Mouse (Mus musculus): Measurements from ENCODE around the gene Pskh1.
A peak's percentile ranks its signal among the peaks of the same experiment; 100 is the strongest.

Gene Pskh1

DNA sequence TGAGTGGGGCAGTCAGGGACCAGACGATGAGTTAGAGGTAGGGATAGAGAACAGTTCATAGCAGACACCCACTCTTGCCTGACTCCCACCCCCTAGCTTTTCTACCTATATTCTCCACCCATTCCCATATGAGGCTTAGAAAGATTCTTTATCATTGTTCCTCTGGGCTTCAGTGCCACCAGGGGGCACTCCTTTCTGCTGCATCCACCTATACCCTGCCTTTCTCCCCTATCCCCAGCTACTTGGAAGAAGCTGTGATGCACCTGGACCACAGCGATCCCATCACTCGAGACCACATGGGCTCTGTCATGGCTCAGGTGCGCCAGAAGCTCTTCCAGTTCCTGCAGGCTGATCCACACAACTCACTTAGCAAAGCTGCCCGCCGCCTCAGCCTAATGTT lies 7.8 kb upstream of the Pskh1 start:
- DNase-seq (ENCODE audit: low spot score in 2 of 2), result peak in 1 of 2 experiments; percentile 20

GRCm38 (mm10) chr8:105893339-105893738 lies 6.9 kb upstream of the Pskh1 start, which contains the start of gene Nrn1l:
Gene Nrn1l (plus strand): TSS chr8:105893567.
- DNase-seq (ENCODE audit: low spot score in 2 of 2), result no peak

DNA sequence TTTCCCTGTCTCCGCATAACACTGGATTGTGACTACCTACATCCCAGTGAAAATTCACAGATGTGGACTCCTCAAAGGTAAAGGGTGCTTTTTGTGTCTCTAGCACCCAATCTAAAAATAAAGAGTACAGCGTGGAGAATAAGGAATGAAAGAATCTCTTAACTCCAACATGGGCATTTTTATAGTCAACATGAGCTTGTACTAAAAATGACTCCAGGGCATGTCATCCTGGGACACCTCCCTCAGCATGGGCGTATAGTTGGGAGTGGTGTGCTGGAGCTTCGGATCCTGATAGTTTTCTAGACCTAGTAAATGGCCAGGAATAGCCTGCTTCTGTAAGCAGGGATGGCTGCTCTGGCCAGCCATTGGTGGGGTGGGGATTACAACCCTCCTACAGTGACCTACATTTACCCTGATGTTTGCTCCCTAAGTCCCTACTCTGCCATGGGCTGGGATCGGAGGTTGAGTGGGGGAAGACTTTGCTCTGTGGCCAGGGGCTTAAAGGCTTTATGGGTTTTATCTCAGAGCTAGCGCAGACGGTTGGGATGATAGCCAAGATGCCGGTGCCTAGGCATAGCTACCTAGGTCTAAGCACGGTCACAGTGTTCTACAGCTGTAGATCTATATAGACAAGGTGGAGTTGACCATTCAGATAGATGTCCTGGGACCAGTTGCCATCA lies 2.3 kb upstream of the Pskh1 start:
- no peak for DNase-seq (ENCODE audit: low spot score in 2 of 2)

GRCm38 (mm10) chr8:105900941-105901616 lies 838 bp downstream of the Pskh1 start:
- peak; percentile 54 to 58 for DNase-seq (ENCODE audit: low spot score in 2 of 2)

GRCm38 (mm10) chr8:105919390-105919789 lies 19.1 kb downstream of the Pskh1 start:
- peak in 1 of 2 experiments; percentile 10 for DNase-seq (ENCODE audit: low spot score in 2 of 2)

- DNase-seq (ENCODE audit: low spot score in 2 of 2), result no peak
Observed at GRCm38 (mm10) chr8:105925123-105925522, 24.9 kb downstream of the Pskh1 start.

GRCm38 (mm10) chr8:105930602-105931001 lies 30.4 kb downstream of the Pskh1 start:
- peak; percentile 79 to 86 for DNase-seq (ENCODE audit: low spot score in 2 of 2)

DNA sequence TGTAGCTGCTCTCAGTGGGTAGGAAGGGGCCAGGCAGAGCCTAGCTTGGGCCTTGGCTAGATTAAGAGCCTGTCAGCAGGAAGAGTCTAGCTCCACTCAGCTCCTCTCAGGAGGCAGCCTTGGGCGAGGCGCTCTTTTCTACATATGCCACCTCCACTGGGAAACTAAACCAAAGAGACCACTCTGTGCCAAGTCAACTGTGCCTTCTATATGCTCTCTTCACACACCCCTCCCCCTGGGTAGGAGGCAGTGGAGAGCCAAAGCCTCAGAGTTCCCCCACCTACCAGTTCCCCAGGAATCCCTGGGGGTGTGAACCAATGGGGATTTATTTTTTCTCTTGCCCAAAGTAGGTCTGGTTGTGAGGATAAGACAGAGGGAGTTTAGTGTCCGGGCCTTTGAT lies 31.0 kb downstream of the Pskh1 start:
- DNase-seq (ENCODE audit: low spot score in 2 of 2), result no peak

DNA sequence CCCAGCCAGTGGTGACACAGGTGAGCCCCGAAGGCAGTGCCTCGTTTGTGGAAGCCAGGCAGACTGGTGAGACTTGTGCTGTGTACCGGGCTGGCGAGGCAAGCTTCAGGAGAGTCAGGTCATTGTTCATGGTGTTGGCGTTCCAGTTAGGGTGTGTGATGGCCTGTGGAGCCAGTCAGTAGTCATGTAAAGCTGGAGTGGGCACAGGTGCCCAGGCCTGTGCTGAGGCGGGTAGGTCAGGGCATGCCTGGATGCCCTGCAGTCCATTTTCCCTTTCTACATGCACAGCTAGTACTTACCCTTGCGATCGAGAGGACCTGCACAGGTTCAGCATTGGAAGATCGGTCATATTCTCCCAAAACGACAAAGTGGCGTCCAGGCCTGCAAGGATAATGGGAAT lies 32.3 kb downstream of the Pskh1 start:
- no peak for DNase-seq (ENCODE audit: low spot score in 2 of 2)

GRCm38 (mm10) chr8:105933762-105934161 lies 33.5 kb downstream of the Pskh1 start, which contains the start of gene Ctrl:
Gene Ctrl (minus strand): TSS chr8:105933862.
- DNase-seq (ENCODE audit: low spot score in 2 of 2), result no peak

GRCm38 (mm10) chr8:105935105-105935504 lies 34.9 kb downstream of the Pskh1 start:
- no peak for DNase-seq (ENCODE audit: low spot score in 2 of 2)

GRCm38 (mm10) chr8:105935863-105936603 lies 35.8 kb downstream of the Pskh1 start:
- DNase-seq (ENCODE audit: low spot score in 2 of 2), result no peak

DNA sequence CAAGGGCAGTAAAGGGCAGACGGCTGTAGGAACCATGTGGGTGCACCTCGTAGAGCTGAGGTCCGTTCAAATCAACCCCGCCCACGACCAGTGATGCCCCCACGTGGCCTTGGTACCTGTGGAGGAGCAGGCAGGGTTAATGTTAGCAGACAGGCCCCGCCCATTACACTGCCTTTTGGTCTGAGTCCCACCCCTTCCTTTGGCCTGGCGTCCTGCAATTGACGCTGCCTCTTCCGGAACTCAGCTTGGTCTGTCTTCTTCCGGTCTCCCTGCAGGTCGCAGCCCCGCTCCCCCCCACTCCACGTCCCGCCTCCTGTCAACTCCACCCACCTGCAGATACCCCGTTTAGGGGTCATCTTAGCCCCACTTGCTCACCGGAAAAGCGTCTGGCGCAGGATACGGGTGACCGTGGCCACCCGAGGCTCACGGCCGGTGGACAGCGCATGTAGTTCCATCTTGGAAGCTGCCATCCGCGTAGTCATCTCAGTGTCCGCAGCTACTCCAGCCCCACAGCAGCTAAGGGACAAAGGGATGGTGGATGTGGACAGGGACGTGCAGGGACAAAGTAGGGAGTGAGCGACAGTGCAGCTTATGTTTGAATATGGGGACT lies 36.7 kb downstream of the Pskh1 start:
- peak; percentile 81 to 83 for DNase-seq (ENCODE audit: low spot score in 2 of 2)

DNA sequence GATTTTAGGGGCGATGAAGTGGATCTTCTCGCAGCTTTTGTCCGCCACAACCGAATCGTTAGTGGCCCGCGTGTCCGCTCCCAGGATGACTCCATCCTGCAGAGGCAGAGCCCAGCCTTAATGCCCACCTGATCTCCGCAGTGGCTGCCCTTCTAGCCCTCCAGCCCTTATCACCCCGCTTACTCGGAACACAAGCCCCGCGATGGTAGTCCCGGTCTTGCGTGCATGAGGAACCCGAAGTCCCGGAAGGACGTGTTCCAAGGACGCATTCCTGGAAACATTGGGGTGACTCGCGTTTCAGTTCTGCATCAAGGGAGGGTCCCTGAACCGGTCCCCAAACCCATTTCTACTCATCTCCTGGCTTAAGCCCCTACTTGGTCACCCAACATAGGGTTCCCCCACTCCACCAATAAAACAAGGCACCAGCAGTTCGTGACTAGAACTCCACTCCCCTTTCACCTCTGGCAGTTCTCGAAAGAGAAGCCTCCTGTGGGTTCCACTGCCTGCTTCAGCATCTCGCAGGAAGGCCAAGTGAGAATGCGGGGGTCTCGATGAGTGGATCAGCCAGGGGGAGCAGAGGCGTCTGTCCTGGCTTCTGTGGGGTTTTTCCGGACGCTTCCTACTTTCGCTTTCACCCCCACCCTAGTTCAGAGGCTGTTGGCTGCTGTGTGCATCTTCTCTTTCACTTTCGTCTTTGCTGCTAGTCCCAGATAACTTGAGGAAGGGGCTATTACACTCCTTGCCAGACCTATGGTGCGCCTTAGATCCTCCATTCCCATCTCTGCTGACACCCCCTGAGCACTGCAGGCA lies 37.5 kb downstream of the Pskh1 start:
- DNase-seq (ENCODE audit: low spot score in 2 of 2), result peak; percentile 61 to 63

DNA sequence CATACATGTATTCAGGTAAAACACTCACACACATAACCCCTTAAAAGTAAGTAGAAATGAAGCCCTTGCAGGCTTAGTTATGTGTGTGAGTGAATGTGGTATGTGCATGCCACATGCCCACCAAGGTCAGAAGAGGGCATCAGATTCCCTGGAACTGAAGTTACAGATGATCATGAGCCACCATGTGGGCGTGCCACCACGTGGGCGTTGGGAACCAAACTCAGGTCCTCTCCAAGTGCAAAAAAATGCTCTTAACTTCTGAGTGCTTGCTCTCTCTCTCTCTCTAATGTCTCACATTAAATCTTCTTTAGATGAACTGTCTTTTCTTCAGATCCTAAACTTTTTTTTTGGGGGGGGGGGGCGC lies 38.0 kb downstream of the Pskh1 start, which contains the start of gene Psmb10:
Psmb10 (minus strand) TSS at position 139 of the 364 bp plus-strand sequence.
- no peak for DNase-seq (ENCODE audit: low spot score in 2 of 2)

DNA sequence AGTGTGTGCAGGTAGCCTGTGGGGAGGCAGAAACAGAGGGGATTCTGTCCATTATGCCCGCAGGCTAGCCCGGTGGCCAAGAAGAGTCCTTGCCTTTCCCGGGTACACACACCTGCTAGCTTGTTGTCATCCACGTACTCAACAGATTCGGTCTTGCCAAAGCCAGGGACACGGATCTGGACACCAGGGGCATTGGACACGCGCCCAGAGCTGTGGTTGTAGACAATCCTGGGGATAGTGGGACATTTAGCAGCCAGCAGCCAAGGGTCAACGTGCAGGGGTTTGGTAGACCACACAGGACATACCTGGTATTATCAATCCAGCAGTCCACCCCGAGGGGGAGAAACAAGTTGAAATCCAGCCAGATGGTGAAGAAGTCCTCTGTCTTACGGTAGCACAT lies 41.8 kb downstream of the Pskh1 start:
- no peak for DNase-seq (ENCODE audit: low spot score in 2 of 2)

DNA sequence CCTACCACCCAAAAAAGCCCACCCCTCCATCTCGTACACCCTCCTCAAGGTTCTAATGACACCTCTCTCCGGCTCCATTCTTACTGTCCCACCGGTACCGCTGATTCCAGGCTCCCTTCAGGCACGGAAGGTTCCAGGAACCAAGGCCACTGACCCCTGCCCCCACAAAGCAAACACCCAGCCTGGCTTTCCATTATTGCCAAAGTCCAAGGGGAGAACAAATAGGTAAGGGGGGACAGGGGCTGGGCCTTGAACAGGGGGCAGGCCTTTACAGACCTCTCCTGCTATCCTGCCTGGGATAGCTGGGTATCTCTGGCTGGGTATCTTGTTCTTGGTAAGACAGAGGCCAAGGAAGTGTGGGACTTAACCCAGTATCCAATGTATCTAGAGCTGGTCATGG lies 42.3 kb downstream of the Pskh1 start:
- DNase-seq (ENCODE audit: low spot score in 2 of 2), result no peak

DNA sequence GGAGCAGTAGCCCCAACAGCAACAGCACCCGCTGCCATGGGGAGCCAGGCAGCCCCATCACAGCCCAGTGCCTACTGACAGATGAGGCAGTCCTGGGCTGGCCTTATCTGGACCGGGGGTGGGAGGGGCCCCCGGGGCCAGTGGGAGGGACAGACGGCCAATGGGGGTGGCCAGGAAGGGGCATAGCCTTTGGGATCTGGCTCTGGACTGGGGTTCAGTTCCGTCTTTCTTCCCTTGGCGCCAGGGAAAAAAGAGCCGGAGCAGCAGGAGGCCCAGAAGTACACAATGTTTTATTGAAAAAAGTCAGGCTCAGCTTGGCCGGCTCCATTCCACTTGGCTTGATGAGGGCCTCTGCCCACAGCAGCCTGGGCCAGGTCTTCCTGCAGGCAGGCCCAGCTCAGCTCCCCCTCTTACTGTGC lies 43.1 kb downstream of the Pskh1 start, which contains the start of gene Lcat:
Lcat (minus strand) TSS at position 62 of the 419 bp plus-strand sequence.
- DNase-seq (ENCODE audit: low spot score in 2 of 2), result no peak

GRCm38 (mm10) chr8:105949350-105949749 lies 49.1 kb downstream of the Pskh1 start:
- no peak for DNase-seq (ENCODE audit: low spot score in 2 of 2)

- no peak for DNase-seq (ENCODE audit: low spot score in 2 of 2)
Observed at GRCm38 (mm10) chr8:105951057-105951659, 50.9 kb downstream of the Pskh1 start.

DNA sequence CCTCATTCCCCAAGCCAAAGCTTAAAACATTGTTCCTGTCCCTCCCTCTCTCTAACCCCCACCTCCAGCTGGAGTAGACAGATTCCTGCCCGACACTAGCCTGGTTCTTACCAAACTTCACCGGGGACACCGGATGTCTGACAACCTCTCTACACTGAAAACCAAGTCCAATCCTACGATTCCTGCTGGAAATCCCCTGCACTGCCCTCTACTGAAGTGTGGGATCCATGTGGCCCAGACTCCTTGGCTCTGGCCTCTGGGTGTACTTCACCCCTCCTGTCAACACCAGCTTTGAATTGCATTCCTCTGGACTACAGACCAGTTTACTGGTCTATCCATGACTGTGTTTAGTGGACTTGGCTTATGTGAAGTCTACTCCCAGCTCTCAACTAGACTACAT lies 56.3 kb downstream of the Pskh1 start:
- DNase-seq (ENCODE audit: low spot score in 2 of 2), result no peak
